In genomic region chr19:57007291-57007690, GRCm38 (mm10) we compare ENCODE assay signal across 8 mouse cellular contexts. TPM values are rescaled to one million over a fixed set of nuclear protein-coding genes. Genes with fewer than 3 reads are reported as not detected.
A peak's percentile ranks its signal among the peaks of the same experiment; 100 is the strongest.
DNase-seq lines count a peak whose midpoint lies in the region; ATAC-seq and TF ChIP-seq lines count a peak whose summit lies in the region.

No protein-coding gene starts in this region.

- no peak for TF ChIP-seq POLR2A in kidney, adult 2 months (IDR thresholded peaks at IDR 0.05; ENCODE audit: low read depth, low read length)

- H3K36me3 ChIP-seq in kidney, adult 2 months (ENCODE audit: control insufficient read depth, insufficient read depth, low read length) = no peaks in the 10 kb centered on the region
- no peaks in the 10 kb centered on the region for H3K36me3 ChIP-seq in lung, embryonic 16.5 days (ENCODE audit: control insufficient read depth, insufficient read depth, low read length)
- H3K36me3 ChIP-seq in stomach, embryonic 14.5 days (ENCODE audit: control insufficient read depth, insufficient read depth, low read length) = no peaks in the 10 kb centered on the region

- H3K27ac ChIP-seq in left cerebral cortex, adult 2 months = peak overlapping the region; percentile 79; the same call in 1 of the 2 replicates
- H3K27ac ChIP-seq in kidney, adult 2 months (ENCODE audit: insufficient read depth, low read depth, low read length) = peak overlapping the region; percentile 72
- H3K27ac ChIP-seq in lung, embryonic 16.5 days (ENCODE audit: low read length) = peak overlapping the region; percentile 36; the same call in 1 of the 2 replicates
- H3K27ac ChIP-seq in stomach, embryonic 14.5 days (ENCODE audit: low read length) = peak overlapping the region; percentile 33; the same call in 1 of the 2 replicates

- 27% methylated on average over 16 of the region's 16 CpGs for whole genome bisulfite sequencing in kidney, adult 2 months
- WGBS in lung, embryonic 16.5 days = 68% methylated on average over 16 of the region's 16 CpGs
- WGBS in stomach, embryonic 14.5 days = 71% methylated on average over 16 of the region's 16 CpGs

- TF ChIP-seq CTCF in left cerebral cortex, adult 2 months (IDR thresholded peaks at IDR 0.05) = peak; percentile 22
- no peak; the same call in 1 of the 2 replicates for TF ChIP-seq CTCF in kidney, adult 2 months (conservative IDR thresholded peaks at IDR 0.05; ENCODE audit: insufficient read depth, insufficient read length, low read depth, low read length)

- peaks cover 4% of the 10 kb centered on the region for H3K4me1 ChIP-seq in kidney, adult 2 months (ENCODE audit: control insufficient read depth, insufficient read depth, low read length)
- peaks cover 31% of the 10 kb centered on the region for H3K4me1 ChIP-seq in lung, embryonic 16.5 days (replicated peaks; ENCODE audit: control insufficient read depth, insufficient read depth, low read length)
- peaks cover 26% of the 10 kb centered on the region for H3K4me1 ChIP-seq in stomach, embryonic 14.5 days (ENCODE audit: control insufficient read depth, insufficient read depth, low read length)

- H3K9me3 ChIP-seq in lung, embryonic 16.5 days (ENCODE audit: control insufficient read depth, low read length) = no peaks in the 10 kb centered on the region
- H3K9me3 ChIP-seq in stomach, embryonic 14.5 days (ENCODE audit: control insufficient read depth, low read depth, low read length) = no peaks in the 10 kb centered on the region

- intact Hi-C loops in left cerebral cortex, adult 2 months (cut with DNase I) = loop anchor here (5.0 kb wide), 1 partner anchor 35 kb away; no protein-coding TSS in a partner anchor

- peak overlapping the region; percentile 59 for H3K4me3 ChIP-seq in left cerebral cortex, adult 2 months
- peak overlapping the region; percentile 66 for H3K4me3 ChIP-seq in kidney, adult 2 months (ENCODE audit: insufficient read depth, low read depth, low read length)
- peak overlapping the region; percentile 72 for H3K4me3 ChIP-seq in lung, embryonic 16.5 days (ENCODE audit: low read length)
- peak overlapping the region; percentile 64 for H3K4me3 ChIP-seq in stomach, embryonic 14.5 days (ENCODE audit: low read depth, low read length)

- DNase-seq in left cerebral cortex, adult 2 months (ENCODE audit: extremely low spot score in 1 of 2, low spot score in 2 of 2) = peak in 1 of 2 experiments; percentile 36
- no peak for DNase-seq in left cerebral cortex, adult 18-20 months (ENCODE audit: low spot score in 2 of 2)
- peak; percentile 84 for DNase-seq in cerebellum, adult 8-10 months
- DNase-seq in heart, adult 18-20 months = peak; percentile 49 to 55
- DNase-seq in kidney, adult 2 months = peak; percentile 91
- no peak for DNase-seq in spleen, postnatal 10 days (ENCODE audit: low spot score in 2 of 2)

- H3K9ac ChIP-seq in lung, embryonic 16.5 days (ENCODE audit: low read length) = peak overlapping the region; percentile 72
- 0 out of 2 replicates have a peak overlapping the region, but pooled peaks have one; percentile 15 for H3K9ac ChIP-seq in stomach, embryonic 14.5 days (replicated peaks; ENCODE audit: low read depth, low read length)

- H3K27me3 ChIP-seq in kidney, adult 2 months (replicated peaks; ENCODE audit: control insufficient read depth, insufficient read depth, low read length) = no peaks in the 10 kb centered on the region
- peaks cover 3% of the 10 kb centered on the region; the same call in 1 of the 2 replicates for H3K27me3 ChIP-seq in lung, embryonic 16.5 days (ENCODE audit: control insufficient read depth, insufficient read depth, low read depth, low read length)
- H3K27me3 ChIP-seq in stomach, embryonic 14.5 days (ENCODE audit: control insufficient read depth, insufficient read depth, low read length) = no peaks in the 10 kb centered on the region

- peak overlapping the region; percentile 97 for H3K4me2 ChIP-seq in lung, embryonic 16.5 days (ENCODE audit: low read depth, low read length)
- peak overlapping the region; percentile 92 for H3K4me2 ChIP-seq in stomach, embryonic 14.5 days (replicated peaks; ENCODE audit: low read depth, low read length)

- ATAC-seq in lung, embryonic 16.5 days (ENCODE audit: low read depth) = no peak
- no peak for ATAC-seq in stomach, embryonic 14.5 days (ENCODE audit: insufficient number of reproducible peaks, insufficient read depth, low FRiP score, low read depth)

RNA-seq across cellular contexts. Expression of gene Afap1l2, which starts 0.7 kb away (rescaled TPM):
- 1 to 10 TPM; 7.9 to 8.4 TPM for total RNA-seq in left cerebral cortex, adult 2 months (2021)
- total RNA-seq in left cerebral cortex, adult 18-20 months (2021) = 1 to 10 TPM; 7.5 to 8.0 TPM
- 1 to 10 TPM; 1.8 to 2.4 TPM for total RNA-seq in heart, adult 18-20 months (2021)
- 9.2 and 10.1 TPM in 2 replicates for polyA plus RNA-seq in kidney, adult 2 months (2012; rRNA removed)
- 29.0 and 31.3 TPM in 2 replicates for polyA plus RNA-seq in lung, embryonic 16.5 days (2015; fragmentation: Nextera tagmentation; extraction: Ambion mirVana)
- polyA plus RNA-seq in stomach, embryonic 14.5 days (2014; fragmentation: Nextera tagmentation; extraction: Ambion mirVana) = 24.6 and 28.5 TPM in 2 replicates

Comparison
In these comparisons a context has a peak if more than half of its experiments do, and no peak if none do; other contexts are left out.
1. DNase-seq: peak in cerebellum, adult 8-10 months (single experiment), heart, adult 18-20 months (2 of 2) and kidney, adult 2 months (single experiment); none in left cerebral cortex, adult 18-20 months (0 of 2) and spleen, postnatal 10 days (0 of 2).
2. Peak in every context shown above with its lines, with median percentiles within 50 percentile points of each other: H3K27ac ChIP-seq and H3K4me3 ChIP-seq.